Mouse (Mus musculus) T-helper 2 cell (primary cell): ENCODE data around the gene Ttll7.

ENCODE experiments used
- in situ Hi-C: fragments of 300-600 bp; cut with MboI, MseI; formaldehyde crosslinking; loops from one replicate; pipeline ENCODE4 v1.15.1; 2025; ENCODE audit warnings: high pct_unique_total_duplicates

The Ttll7 gene

DNA sequence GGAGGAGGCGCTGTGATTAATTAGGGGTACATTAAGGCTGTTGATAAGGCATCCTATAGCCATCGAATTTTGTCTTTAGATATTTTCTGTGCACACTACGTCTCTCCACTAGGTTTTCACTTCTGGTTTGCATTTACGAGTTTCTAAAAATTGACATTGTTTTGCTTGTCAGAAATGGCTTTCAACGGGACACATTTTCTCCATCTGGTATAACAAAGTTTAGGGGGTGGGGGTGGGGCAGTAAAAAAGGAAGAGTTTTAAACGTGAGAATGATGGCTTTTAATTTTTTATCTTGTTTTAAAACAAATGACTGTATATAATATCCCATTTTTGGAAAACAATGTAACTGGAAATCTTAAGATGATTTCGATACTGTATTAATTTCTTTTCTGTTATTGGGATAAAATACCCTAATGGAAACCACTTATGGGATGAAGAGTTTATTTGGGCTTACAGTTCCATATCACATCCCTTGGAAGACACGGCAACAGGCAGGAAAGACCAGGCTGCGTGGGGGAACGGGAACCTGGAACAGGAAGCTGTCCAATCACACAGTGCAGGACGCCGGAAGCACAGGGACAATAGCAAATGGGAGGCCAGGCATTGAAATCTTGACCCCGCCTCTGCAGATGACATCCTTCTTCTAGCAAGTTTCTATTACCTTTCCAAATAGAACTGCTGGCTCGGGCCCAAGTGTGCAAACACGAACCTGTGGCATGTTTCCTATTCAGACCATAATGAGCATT is 142.7 kb downstream of the Ttll7 start:
- in situ Hi-C loops = no loop called here

DNA sequence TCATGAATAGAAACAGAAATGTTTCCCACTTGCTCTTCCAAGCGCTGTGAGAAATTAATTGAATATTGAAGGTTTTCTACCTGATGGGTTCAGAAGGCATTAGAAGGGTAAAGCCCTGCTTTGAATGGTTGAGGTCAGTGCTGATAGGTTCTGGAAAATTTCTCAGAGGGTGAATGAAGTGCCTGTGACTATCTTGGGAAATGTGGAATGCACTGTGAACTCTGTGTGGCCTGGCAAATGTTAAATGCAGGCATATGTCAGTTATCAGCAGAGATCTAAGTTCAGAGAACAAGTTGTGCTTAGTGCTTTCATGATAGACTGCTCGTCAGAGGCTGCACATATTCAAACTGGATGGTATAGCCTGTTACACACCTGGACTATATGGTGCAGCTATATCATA is 147.0 kb downstream of the Ttll7 start:
- in situ Hi-C loops = no loop called here

DNA sequence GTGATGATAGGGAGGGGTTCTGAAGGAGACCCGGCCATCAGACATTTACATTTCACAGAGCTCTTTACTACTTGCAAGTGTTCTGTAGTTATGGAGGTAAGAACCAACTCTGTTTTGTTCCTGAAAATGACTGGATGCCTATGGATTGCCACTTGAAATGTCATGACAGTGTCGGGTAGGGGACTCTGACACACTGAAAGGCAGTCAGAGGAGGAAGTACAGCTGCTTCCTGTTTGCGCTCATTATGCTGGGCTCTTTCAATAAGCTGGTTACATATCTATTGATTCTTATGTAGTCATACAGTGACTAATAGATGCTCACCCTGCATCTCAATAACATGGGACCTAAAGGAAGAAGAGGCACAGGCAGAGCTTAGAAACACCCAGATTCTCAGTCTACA is 148.8 kb downstream of the Ttll7 start:
- in situ Hi-C loops = no loop called here

DNA sequence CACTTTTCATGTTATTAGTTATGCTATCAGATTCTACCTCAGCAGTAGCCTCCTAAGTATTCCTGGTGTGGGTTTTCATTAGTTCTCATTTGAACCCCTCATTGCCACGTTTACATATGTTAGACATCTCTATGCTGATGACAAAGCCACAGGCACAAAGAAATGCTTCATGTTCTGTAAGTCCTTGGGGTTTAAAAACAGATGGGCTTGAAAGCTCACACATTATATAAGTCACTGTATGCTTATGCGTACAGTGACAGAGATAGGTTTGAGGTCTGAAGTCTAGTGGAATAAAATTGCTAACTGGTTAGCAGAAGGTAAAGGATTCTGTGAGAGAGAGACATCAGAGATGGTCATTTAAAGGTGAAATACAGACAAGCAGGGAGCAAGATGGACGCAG is 149.4 kb downstream of the Ttll7 start:
- in situ Hi-C loops = no loop called here

DNA sequence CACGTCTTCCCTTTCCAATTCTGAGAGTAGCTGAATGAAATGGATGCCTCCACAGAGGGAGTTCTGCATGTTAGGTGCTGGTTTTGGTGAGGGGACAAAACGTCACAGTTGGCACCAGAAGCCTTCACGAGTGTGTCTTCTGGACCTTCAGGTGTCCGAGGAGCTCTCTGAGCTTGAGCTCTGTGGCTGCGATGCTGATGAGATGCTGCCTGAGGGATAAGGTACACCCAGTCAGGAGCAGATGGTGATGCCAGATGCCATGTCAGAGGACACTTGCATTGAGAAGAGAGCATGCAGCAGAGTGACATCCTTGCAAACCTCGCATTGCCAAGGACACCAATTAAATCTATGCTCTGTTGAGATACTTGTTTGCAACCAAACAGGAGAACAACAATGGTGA is 164.3 kb downstream of the Ttll7 start:
- in situ Hi-C loops = no loop called here

DNA sequence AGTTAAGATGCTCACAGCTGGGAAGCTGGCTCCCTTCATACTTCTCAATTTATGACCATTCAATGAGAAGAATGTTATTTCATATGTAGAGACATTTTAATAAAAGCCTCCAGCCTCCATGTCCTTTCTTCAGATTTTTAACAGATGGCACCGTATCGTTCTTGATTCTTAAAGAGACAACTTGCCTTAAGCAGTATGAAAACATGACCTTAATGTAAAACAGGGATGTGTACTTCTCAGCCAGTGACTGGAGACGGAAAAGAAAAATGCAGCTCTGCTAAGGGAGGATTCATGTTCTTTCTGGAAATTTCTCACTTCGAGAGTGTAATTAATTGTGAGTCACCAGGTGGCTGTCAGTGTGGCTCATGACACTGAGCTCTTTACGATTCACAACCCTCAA is 167.3 kb downstream of the Ttll7 start:
- in situ Hi-C loops = no loop called here

DNA sequence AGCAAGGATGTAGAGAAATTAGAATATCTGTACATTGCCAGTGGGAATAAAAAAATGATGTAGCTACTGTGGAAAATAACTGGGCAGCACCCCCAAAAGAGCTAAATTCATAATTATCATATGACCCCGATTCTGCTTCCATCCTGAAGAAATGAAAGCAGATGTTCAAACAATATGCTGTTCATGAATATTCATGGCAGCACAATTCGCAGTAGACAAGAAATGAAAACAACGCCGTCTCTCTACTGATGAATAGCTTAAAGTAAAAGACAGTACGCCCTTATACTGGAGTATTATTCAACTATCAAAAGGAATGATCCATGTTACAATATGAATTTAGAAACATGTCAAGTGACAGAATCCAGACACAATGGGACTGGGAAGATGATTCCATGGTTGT is 174.1 kb downstream of the Ttll7 start:
- in situ Hi-C loops = no loop called here

DNA sequence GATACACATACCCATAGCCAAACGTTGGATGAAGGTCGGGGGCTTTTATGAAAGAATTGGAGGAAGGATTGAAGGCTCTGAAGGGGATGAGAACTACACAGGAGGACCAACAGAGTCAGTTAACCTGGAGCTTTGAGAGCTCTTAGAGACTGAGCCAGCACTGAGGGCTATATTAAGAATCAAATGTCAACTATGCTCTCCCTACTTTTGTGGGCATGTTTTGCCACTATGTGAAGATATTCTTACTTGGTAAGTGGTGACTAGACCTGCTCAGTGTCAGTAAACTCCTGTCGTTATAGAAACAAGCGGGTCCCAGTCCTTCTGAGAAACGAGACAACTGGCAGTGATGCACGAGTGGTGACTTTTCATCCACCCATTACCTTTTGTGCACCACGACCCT is 176.2 kb downstream of the Ttll7 start:
- in situ Hi-C loops = no loop called here

DNA sequence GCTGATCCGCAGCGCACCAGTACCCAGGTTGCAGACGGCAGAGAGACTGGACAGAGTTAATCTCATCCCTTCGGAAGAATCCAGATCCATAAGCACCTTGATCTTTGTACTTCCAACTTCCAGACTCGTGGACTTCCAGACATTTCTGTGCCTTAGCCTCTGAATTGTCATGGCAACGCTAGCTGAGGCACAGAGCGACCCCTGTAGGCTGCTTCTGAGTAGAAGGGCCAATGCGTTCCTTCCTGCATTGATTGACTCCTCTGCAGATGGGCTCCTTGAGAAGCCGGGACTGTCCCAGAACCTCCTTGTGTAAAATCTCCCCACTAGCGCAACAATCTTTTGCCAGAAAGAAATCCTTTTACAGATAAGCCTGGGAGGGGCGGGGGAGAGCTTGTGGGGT is 177.6 kb downstream of the Ttll7 start:
- in situ Hi-C loops = no loop called here

DNA sequence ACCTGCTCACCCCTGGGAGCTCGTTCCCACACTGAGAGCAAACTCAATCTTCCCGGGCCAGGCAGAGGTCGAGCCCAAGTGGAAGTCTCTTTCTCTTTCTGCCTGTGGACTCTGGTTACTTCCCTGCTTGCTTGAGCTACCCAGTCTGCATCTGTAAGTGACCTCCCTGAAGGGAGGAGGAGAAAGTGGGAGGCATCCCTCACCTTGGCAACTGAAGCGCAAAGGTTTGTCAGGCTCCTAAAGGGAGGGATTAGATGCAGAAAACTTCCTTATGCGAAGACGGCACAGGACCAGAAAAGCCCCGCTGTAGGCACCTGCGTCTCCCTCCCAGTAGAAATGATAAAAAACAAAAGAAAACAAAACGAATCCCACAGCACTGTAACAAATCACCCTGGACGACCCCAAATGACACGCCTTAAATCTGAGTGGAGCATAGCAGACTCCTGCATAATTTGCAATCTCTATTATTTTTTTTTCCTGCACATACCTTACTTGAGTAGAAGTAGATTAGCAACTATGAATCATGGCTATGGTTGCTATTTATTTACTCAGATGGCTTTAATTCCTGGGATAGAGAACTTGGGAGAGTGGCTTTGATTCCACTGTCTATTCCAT is 178.2 kb downstream of the Ttll7 start:
- in situ Hi-C loops = no loop called here
